Mouse (Mus musculus) kidney, adult 2 months (tissue): ENCODE data around the gene 1700012B07Rik. TPM values are rescaled to one million over a fixed set of nuclear protein-coding genes. Genes with fewer than 3 reads are reported as not detected.

Experiments used
- DNase-seq: peaks from one replicate; pipeline ENCODE4 v3.0.0; 2021
- H3K27ac ChIP-seq: fragments of 200-500 bp; 2 replicates; pipeline ENCODE4 v1.5.1; 2012; ENCODE audit warnings: low read depth, low read length, control low read depth, inconsistent platforms; ENCODE audit not compliant: insufficient read depth
- H3K27me3 ChIP-seq: fragments of 200-500 bp; replicated peaks from 2 replicates; pipeline ENCODE4 v1.6.1; 2012; ENCODE audit warnings: mild to moderate bottlenecking, moderate library complexity, low read length, inconsistent platforms; ENCODE audit not compliant: control insufficient read depth, insufficient read depth
- H3K36me3 ChIP-seq: fragments of 200-500 bp; 2 replicates; pipeline ENCODE4 v1.6.1; 2012; ENCODE audit warnings: mild to moderate bottlenecking, moderate library complexity, low read length, inconsistent platforms; ENCODE audit not compliant: control insufficient read depth, insufficient read depth
- H3K4me1 ChIP-seq: fragments of 200-500 bp; 2 replicates; pipeline ENCODE4 v1.6.1; 2011; ENCODE audit warnings: low read length; ENCODE audit not compliant: control insufficient read depth, insufficient read depth
- H3K4me3 ChIP-seq: fragments of 200-500 bp; 2 replicates; pipeline ENCODE4 v1.5.1; 2011; ENCODE audit warnings: mild to moderate bottlenecking, low read depth, low read length, control low read depth; ENCODE audit not compliant: insufficient read depth
- CTCF ChIP-seq: fragments of 200-500 bp; conservative IDR thresholded peaks from 2 replicates; pipeline ENCODE4 v1.5.1; 2011; ENCODE audit warnings: low read depth, mild to moderate bottlenecking, control low read depth, low read length, moderate library complexity, mixed read lengths; ENCODE audit not compliant: insufficient read depth, insufficient read length
- POLR2A ChIP-seq: fragments of 200-500 bp; IDR thresholded peaks from one replicate; pipeline ENCODE4 v1.6.1; 2011; ENCODE audit warnings: low read depth, low read length, control low read depth
- WGBS: fragments of 180-500 bp; shearing (Covaris S2); methylation state at CpG from one replicate; pipeline ENCODE4 v1.1.7; 2018; 5-methylcytosine and 5-hydroxymethylcytosine counted together
- polyA plus RNA-seq: library from polyadenylated mRNA; depleted of rRNA; stranded (reverse); fragments of >200 nt; gene quantifications from 2 replicates; pipeline ENCODE4 v1.2.3, GENCODE M21; 2012

1700012B07Rik gene
- polyA plus RNA-seq, 1 experiment, result not detected

- TF ChIP-seq POLR2A, result no peak
- no peak for TF ChIP-seq CTCF
- WGBS, result 33% methylated on average over 4 of the region's 4 CpGs
- no peak overlapping the region for H3K27ac ChIP-seq
- no peak for DNase-seq
- no peaks in the 10 kb centered on the region for H3K27me3 ChIP-seq
- no peak overlapping the region for H3K4me3 ChIP-seq
- no peaks in the 10 kb centered on the region for H3K4me1 ChIP-seq
- H3K36me3 ChIP-seq, result no peaks in the 10 kb centered on the region
These were observed 18.5 kb downstream of the 1700012B07Rik start for GRCm38 (mm10) chr11:109809175-109809855.

DNA sequence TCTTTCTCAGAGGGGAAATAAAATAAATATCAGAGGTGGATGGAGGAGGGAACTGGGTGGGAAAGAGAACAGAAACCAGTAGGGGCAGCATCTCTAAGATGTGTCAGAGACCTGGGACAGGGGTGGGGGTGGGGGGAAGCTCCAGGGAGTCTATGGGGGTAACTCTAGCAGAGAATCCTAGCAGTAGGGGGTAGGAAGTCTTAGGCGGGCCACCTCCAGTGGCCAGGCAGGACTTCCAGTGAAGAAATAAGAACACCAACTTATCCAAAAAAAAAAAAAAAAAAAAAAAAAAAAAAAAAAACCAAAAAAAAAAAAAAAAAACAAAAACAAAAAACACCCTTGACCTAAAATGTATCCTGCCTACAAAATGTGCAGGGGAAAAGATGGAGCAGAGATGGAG, 26.3 kb downstream of the 1700012B07Rik start:
- H3K4me1 ChIP-seq, result no peaks in the 10 kb centered on the region
- no peaks in the 10 kb centered on the region for H3K36me3 ChIP-seq
- WGBS, result 88% methylated on average over 1 of the region's 1 CpGs
- H3K27ac ChIP-seq, result no peak overlapping the region
- DNase-seq, result no peak
- H3K4me3 ChIP-seq, result no peak overlapping the region
- H3K27me3 ChIP-seq, result no peaks in the 10 kb centered on the region
- TF ChIP-seq POLR2A (no peak), CTCF (no peak)

DNA sequence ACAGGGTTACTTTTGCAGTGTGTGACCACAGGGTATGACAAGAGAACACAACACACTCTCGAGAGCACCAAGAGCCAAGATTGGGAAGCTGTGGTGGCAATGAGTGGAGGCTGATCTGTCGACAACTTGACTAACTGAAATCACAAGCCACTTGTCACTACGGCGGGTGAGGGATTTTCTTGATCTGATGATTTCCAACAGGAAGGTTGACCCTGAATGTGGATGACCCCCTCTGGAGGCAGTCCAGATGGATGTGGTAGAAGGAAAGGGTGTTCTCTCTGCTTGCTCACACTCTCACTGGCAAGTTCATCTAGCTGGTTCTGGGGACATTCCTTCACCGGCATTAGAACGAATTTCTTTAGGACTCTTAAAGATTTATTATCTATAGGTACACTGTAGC, 30.3 kb downstream of the 1700012B07Rik start:
- WGBS, result 73% methylated on average over 6 of the region's 6 CpGs
- Histone ChIP-seq H3K27ac (no peak overlapping the region), H3K4me1 (no peaks in the 10 kb centered on the region), H3K36me3 (no peaks in the 10 kb centered on the region), H3K4me3 (no peak overlapping the region), H3K27me3 (no peaks in the 10 kb centered on the region)
- no peak for DNase-seq
- TF ChIP-seq CTCF, result no peak
- TF ChIP-seq POLR2A, result no peak

- Histone ChIP-seq H3K4me1 (no peaks in the 10 kb centered on the region), H3K4me3 (no peak overlapping the region), H3K36me3 (no peaks in the 10 kb centered on the region), H3K27me3 (no peaks in the 10 kb centered on the region), H3K27ac (no peak overlapping the region)
- TF ChIP-seq POLR2A (no peak), CTCF (no peak)
- DNase-seq, result no peak
- 69% methylated on average over 2 of the region's 2 CpGs for WGBS
These were observed 32.3 kb downstream of the 1700012B07Rik start for GRCm38 (mm10) chr11:109795536-109795935.

DNA sequence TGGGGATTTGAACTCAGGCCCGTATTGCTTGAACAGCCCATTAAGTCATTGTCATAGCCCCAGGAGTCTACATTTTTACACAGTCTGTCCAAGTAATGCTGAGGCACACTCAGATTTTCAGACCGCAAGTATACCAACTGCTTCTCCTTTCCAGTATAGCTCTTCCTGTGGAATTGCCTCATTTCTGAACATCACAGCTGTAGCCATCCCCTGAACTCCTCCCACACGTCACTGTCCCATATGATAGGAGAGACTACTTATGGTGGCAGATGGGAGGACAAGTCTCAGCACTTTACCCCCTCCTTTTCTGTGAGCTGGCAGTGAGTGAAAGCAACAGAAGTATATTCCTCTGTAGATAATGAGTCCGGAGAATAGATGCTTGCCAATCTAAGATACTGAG, 34.3 kb downstream of the 1700012B07Rik start:
- Histone ChIP-seq H3K27me3 (no peaks in the 10 kb centered on the region), H3K36me3 (no peaks in the 10 kb centered on the region), H3K27ac (no peak overlapping the region), H3K4me1 (no peaks in the 10 kb centered on the region), H3K4me3 (no peak overlapping the region)
- no peak for TF ChIP-seq CTCF
- no peak for TF ChIP-seq POLR2A
- WGBS, result 88% methylated on average over 4 of the region's 4 CpGs
- no peak for DNase-seq

DNA sequence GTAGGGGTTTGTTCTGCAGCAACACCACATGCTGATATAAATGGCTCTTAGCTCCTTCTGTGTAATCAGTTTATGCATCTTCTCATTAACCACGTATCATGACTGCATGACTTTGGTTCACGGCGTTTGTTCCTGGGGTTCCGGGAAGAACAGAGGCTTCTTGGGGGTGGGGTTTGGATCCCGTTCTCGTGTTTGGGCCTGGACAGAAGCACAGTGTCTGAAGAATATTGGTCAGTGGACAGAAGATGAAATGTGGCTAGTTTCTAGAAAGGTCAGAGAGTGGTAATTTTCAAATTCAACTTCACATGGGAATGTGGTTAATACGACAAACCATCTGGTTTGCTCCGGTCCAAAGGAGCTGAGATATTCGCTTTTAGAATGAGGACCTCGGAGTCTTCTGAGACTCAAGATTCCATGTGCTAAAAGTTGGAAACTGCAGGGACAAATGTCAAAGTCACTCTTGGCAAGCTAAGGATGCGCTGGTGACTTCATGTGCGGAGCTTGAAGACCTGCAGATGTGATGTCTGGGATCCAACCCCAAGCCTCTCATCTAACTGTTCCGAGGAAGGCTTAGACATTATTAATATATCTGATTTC, 35.3 kb downstream of the 1700012B07Rik start:
- H3K27me3 ChIP-seq, result no peaks in the 10 kb centered on the region
- H3K27ac ChIP-seq, result no peak overlapping the region
- no peak for TF ChIP-seq CTCF
- TF ChIP-seq POLR2A, result no peak
- no peak overlapping the region for H3K4me3 ChIP-seq
- WGBS, result 75% methylated on average over 13 of the region's 13 CpGs
- DNase-seq, result peak; percentile 10
- H3K4me1 ChIP-seq, result no peaks in the 10 kb centered on the region
- H3K36me3 ChIP-seq, result no peaks in the 10 kb centered on the region

- H3K27me3 ChIP-seq, result no peaks in the 10 kb centered on the region
- H3K4me3 ChIP-seq, result no peak overlapping the region
- TF ChIP-seq CTCF, result no peak
- TF ChIP-seq POLR2A, result no peak
- no peaks in the 10 kb centered on the region for H3K36me3 ChIP-seq
- H3K27ac ChIP-seq, result no peak overlapping the region
- no peak for DNase-seq
- 87% methylated on average over 2 of the region's 2 CpGs for WGBS
- H3K4me1 ChIP-seq, result no peaks in the 10 kb centered on the region
These were observed 35.9 kb downstream of the 1700012B07Rik start for GRCm38 (mm10) chr11:109791965-109792364.
